Mouse (Mus musculus): Measurements from ENCODE around the gene Gm8453. TPM values are rescaled to one million over a fixed set of nuclear protein-coding genes. Genes with fewer than 3 reads are reported as not detected.
"Not testable (repeated sequence)": the region's sequence is repeated elsewhere in the genome, so short reads cannot be mapped to it uniquely, and the experiment has no call there.

The Gm8453 gene
- not detected in 2 replicates for polyA plus RNA-seq (2016; fragmentation: Nextera tagmentation; extraction: Ambion mirVana)

- 22% methylated on average over 2 of the region's 2 CpGs for WGBS
- not testable (repeated sequence) for H3K27ac ChIP-seq; H3K27me3 ChIP-seq (ENCODE audit: insufficient read depth, poor library complexity, severe bottlenecking); H3K4me1 ChIP-seq (replicated peaks); H3K4me3 ChIP-seq; H3K36me3 ChIP-seq; DNase-seq (ENCODE audit: low spot score); H3K9me3 ChIP-seq
Observed at GRCm38 (mm10) chr7:22229384-22229783, at the start of gene Gm8453. Gm8453 (minus strand) TSS chr7:22229484.

GRCm38 (mm10) chr7:22201164-22201563, 28.1 kb downstream of the Gm8453 start, which contains the start of gene Gm8653:
Gm8653 (minus strand) TSS chr7:22201264.
- WGBS = no CpG with 5 or more reads among the region's 2 CpGs
- not testable (repeated sequence) for H3K27me3 ChIP-seq (ENCODE audit: insufficient read depth, poor library complexity, severe bottlenecking)

GRCm38 (mm10) chr7:22189077-22189476, 40.2 kb downstream of the Gm8453 start, which contains the start of gene Vmn1r143:
Vmn1r143 (plus strand) TSS chr7:22189377.
- H3K4me1 ChIP-seq (replicated peaks); H3K27ac ChIP-seq; DNase-seq (ENCODE audit: low spot score); H3K27me3 ChIP-seq (ENCODE audit: insufficient read depth, poor library complexity, severe bottlenecking); H3K36me3 ChIP-seq; H3K4me3 ChIP-seq; H3K9me3 ChIP-seq: not testable (repeated sequence)
- no CpG with 5 or more reads among the region's 3 CpGs for WGBS

More at GRCm38 (mm10) chr7:22201164-22201563, 28.1 kb downstream of the Gm8453 start, which contains the start of gene Gm8653:
- not testable (repeated sequence) for DNase-seq (ENCODE audit: low spot score); H3K27ac ChIP-seq; H3K4me3 ChIP-seq; H3K9me3 ChIP-seq; H3K36me3 ChIP-seq; H3K4me1 ChIP-seq (replicated peaks)

Other genes starting within 250 kb of the Gm8453 start
- gene Vmn1r137, start 234.9 kb downstream of the Gm8453 start, polyA plus RNA-seq (2016; fragmentation: Nextera tagmentation; extraction: Ambion mirVana) = not detected in 2 replicates
- gene Vmn1r138, start 200.6 kb downstream of the Gm8453 start, polyA plus RNA-seq (2016; fragmentation: Nextera tagmentation; extraction: Ambion mirVana) = not detected in 2 replicates
- not detected in 2 replicates for gene Gm6176, start 173.2 kb downstream of the Gm8453 start, polyA plus RNA-seq (2016; fragmentation: Nextera tagmentation; extraction: Ambion mirVana)
- gene Vmn1r139, start 160.4 kb downstream of the Gm8453 start, polyA plus RNA-seq (2016; fragmentation: Nextera tagmentation; extraction: Ambion mirVana) = not detected in 2 replicates
- gene Gm16451, start 111.2 kb downstream of the Gm8453 start, polyA plus RNA-seq (2016; fragmentation: Nextera tagmentation; extraction: Ambion mirVana) = not detected in 2 replicates
- not detected in 2 replicates for gene Gm10666, start 94.7 kb downstream of the Gm8453 start, polyA plus RNA-seq (2016; fragmentation: Nextera tagmentation; extraction: Ambion mirVana)
- not detected in 2 replicates for gene Vmn1r142, start 65.4 kb downstream of the Gm8453 start, polyA plus RNA-seq (2016; fragmentation: Nextera tagmentation; extraction: Ambion mirVana)
- not detected in 2 replicates for gene Vmn1r143, start 40.1 kb downstream of the Gm8453 start, polyA plus RNA-seq (2016; fragmentation: Nextera tagmentation; extraction: Ambion mirVana)
- gene Gm8653, start 28.2 kb downstream of the Gm8453 start, polyA plus RNA-seq (2016; fragmentation: Nextera tagmentation; extraction: Ambion mirVana) = not detected in 2 replicates
- gene Gm4187, start 100.2 kb upstream of the Gm8453 start, polyA plus RNA-seq (2016; fragmentation: Nextera tagmentation; extraction: Ambion mirVana) = not detected in 2 replicates
- not detected in 2 replicates for gene Gm8660, start 141.6 kb upstream of the Gm8453 start, polyA plus RNA-seq (2016; fragmentation: Nextera tagmentation; extraction: Ambion mirVana)
- gene Vmn1r148, start 184.1 kb upstream of the Gm8453 start, polyA plus RNA-seq (2016; fragmentation: Nextera tagmentation; extraction: Ambion mirVana) = not detected in 2 replicates
- gene Vmn1r149, start 208.7 kb upstream of the Gm8453 start, polyA plus RNA-seq (2016; fragmentation: Nextera tagmentation; extraction: Ambion mirVana) = not detected in 2 replicates
- gene Gm10665, start 234.6 kb upstream of the Gm8453 start, polyA plus RNA-seq (2016; fragmentation: Nextera tagmentation; extraction: Ambion mirVana) = not detected in 2 replicates